Mouse (Mus musculus) hindbrain, embryonic 10.5 days (tissue): Measurements from ENCODE around the gene Lrig2. TPM values are rescaled to one million over a fixed set of nuclear protein-coding genes. Genes with fewer than 3 reads are reported as not detected.
"Not testable (repeated sequence)": the region's sequence is repeated elsewhere in the genome, so short reads cannot be mapped to it uniquely, and the experiment has no call there.

Experiments used
- DNase-seq: peaks from one replicate; pipeline ENCODE4 v3.0.0-alpha.2; 2017; ENCODE audit warnings: low spot score
- H3K27ac ChIP-seq: fragments of 300-500 bp; sonication (generic); 2 replicates; pipeline ENCODE4 v1.5.1; 2016; ENCODE audit warnings: mild to moderate bottlenecking, moderate library complexity
- H3K27me3 ChIP-seq: fragments of 300-500 bp; sonication (generic); 2 replicates; pipeline ENCODE4 v1.6.1; 2016; ENCODE audit warnings: mild to moderate bottlenecking; ENCODE audit not compliant: poor library complexity, insufficient read depth, severe bottlenecking
- H3K36me3 ChIP-seq: fragments of 300-500 bp; sonication (generic); 2 replicates; pipeline ENCODE4 v1.6.1; 2016; ENCODE audit warnings: mild to moderate bottlenecking, moderate library complexity
- H3K4me1 ChIP-seq: fragments of 300-500 bp; sonication (generic); replicated peaks from 2 replicates; pipeline ENCODE4 v1.6.1; 2016; ENCODE audit warnings: mild to moderate bottlenecking
- H3K4me3 ChIP-seq: fragments of 300-500 bp; sonication (generic); 2 replicates; pipeline ENCODE4 v1.5.1; 2016; ENCODE audit warnings: mild to moderate bottlenecking, moderate library complexity
- H3K9me3 ChIP-seq: fragments of 300-500 bp; sonication (generic); 2 replicates; pipeline ENCODE4 v1.6.1; 2016; ENCODE audit warnings: mild to moderate bottlenecking, moderate library complexity
- WGBS: fragments of 180-500 bp; shearing (Covaris S2); methylation state at CpG from one replicate; pipeline ENCODE4 v1.1.7; 2016; 5-methylcytosine and 5-hydroxymethylcytosine counted together
- polyA plus RNA-seq: library from polyadenylated mRNA; unstranded; fragments of >200 nt; fragmentation: Nextera tagmentation; extraction: Ambion mirVana; gene quantifications from 2 replicates; pipeline ENCODE4 v1.2.1, GENCODE M21; 2016

The Lrig2 gene
- polyA plus RNA-seq, 1 experiment from 2014 or later, result 20.4 TPM

DNA sequence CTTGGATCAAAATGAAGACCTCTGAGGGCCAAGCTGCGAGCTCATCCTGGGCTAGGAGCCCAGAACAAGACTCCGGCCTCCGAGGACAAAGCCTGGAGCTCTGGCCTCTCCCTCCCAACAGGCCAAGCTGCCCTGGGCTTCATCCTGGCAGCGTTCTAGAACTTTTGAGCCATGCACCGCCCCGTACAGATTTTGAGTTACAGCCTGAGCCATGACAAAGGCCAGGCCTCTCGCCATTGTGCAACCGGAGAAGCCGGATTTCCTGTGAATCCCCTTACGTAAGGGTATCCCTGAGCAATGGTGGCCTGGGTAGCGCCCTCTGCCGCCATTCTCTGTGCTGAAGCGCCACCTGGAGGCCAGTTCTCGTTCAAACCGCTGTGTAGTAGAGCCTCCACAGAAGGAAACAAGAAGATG, 69.8 kb downstream of the Lrig2 start:
- Histone ChIP-seq H3K9me3 (no peaks in the 10 kb centered on the region), H3K27me3 (no peaks in the 10 kb centered on the region), H3K4me1 (peaks cover 10% of the 10 kb centered on the region; the same call in 1 of the 2 replicates), H3K4me3 (peak overlapping the region; percentile 37; the same call in 1 of the 2 replicates), H3K36me3 (no peaks in the 10 kb centered on the region), H3K27ac (peak overlapping the region; percentile 93)
- 17% methylated on average over 15 of the region's 15 CpGs for WGBS
- peak; percentile 96 for DNase-seq

DNA sequence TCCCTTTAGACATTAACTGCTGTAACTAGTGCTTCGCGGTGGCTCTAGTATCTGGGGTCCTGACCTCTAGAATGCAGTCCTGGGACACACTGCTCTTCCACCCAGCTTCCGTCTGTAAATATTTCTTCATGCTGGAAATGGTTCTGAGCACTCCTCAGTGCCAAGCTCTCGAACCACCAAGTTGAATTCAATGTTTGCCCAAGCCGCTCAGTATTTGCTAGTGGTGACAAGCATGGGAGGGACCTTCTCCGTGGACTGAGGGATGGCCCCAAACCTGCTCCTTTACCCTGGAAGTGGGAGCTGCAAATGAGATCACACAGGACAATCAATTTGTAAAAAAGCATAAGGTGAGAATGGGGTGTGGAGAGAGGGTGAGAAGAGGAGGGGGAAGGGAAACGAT, 70.3 kb downstream of the Lrig2 start:
- Histone ChIP-seq H3K36me3 (no peaks in the 10 kb centered on the region), H3K27ac (peak overlapping the region; percentile 93)

DNA sequence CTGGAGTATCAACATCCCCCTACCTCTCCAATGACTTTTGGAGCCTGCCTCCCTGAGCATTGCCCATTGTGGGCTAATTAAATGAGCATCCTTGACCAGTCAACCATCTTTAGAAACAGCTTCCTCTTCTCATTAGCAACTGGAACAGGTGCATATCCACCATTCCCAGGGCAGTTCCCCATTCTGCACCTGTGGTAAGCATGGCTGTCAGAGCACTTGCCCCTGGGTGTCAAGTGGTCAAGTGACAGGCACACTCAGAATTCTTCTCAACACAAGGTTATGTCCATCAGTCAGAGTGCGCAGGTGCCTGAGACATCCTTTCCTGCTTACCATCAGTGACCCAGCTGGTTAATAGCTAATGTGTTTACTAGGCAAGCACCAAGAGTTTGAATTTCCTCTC, 72.9 kb downstream of the Lrig2 start:
- H3K27me3 ChIP-seq, result no peaks in the 10 kb centered on the region
- H3K9me3 ChIP-seq, result no peaks in the 10 kb centered on the region
- H3K4me1 ChIP-seq, result peaks cover 19% of the 10 kb centered on the region
- H3K36me3 ChIP-seq, result no peaks in the 10 kb centered on the region
- no peak overlapping the region for H3K4me3 ChIP-seq
- no peak overlapping the region for H3K27ac ChIP-seq
- WGBS, result 93% methylated on average over 1 of the region's 1 CpGs
- DNase-seq, result no peak

More for the DNA sequence above, 70.3 kb downstream of the Lrig2 start:
- DNase-seq, result no peak
- H3K4me3 ChIP-seq, result peak overlapping the region; percentile 37; the same call in 1 of the 2 replicates
- no peaks in the 10 kb centered on the region for H3K9me3 ChIP-seq
- peaks cover 10% of the 10 kb centered on the region; the same call in 1 of the 2 replicates for H3K4me1 ChIP-seq
- 81% methylated on average over 7 of the region's 7 CpGs for WGBS
- H3K27me3 ChIP-seq, result no peaks in the 10 kb centered on the region

DNA sequence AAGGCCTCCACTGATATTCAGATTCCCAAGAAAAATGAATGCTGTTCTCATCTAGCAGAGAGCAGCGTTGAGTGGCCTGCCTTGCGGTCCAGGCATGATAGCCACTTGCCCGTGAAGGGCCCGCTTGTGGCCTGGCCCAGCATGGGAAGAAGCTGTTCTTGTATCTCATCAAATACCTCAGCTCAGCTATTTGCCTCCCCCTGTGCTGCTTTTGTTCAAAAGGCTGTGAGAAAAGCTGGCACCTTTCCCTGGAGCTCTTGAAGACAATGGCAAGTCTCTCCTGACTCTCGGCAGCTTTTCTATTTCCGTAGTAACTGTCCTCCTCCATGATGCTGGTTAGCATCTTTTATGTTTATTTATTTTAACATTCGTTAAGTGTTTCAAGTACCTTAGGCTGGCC, 74.1 kb downstream of the Lrig2 start:
- WGBS, result 57% methylated on average over 7 of the region's 7 CpGs
- Histone ChIP-seq H3K4me3 (no peak overlapping the region), H3K9me3 (no peaks in the 10 kb centered on the region), H3K27me3 (no peaks in the 10 kb centered on the region), H3K36me3 (no peaks in the 10 kb centered on the region), H3K4me1 (peaks cover 22% of the 10 kb centered on the region), H3K27ac (no peak overlapping the region)
- no peak for DNase-seq

DNA sequence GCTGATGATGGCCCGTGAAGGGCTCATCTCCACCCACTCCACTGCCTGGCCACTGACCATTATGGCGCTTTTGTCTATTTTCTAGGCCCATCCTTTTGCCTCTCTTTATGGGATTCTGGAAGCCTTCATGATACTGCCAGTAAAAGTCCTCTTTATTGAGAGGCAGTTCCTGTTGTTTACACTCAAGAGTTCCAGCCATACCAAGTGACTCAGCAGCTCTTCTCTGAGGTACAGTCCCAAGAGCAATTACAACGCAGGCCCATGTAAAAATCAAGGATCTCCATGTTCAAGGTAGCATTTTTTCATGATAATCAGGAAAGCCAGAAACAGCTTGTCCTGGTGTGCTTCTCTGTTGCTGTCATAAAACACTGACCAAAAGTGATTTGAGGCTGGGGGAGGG, 75.8 kb downstream of the Lrig2 start:
- H3K36me3 ChIP-seq, result no peaks in the 10 kb centered on the region
- peaks cover 24% of the 10 kb centered on the region for H3K4me1 ChIP-seq
- no peaks in the 10 kb centered on the region for H3K9me3 ChIP-seq
- no peak overlapping the region for H3K27ac ChIP-seq
- WGBS, result 95% methylated on average over 3 of the region's 3 CpGs
- H3K27me3 ChIP-seq, result no peaks in the 10 kb centered on the region
- H3K4me3 ChIP-seq, result no peak overlapping the region
- DNase-seq, result no peak

DNA sequence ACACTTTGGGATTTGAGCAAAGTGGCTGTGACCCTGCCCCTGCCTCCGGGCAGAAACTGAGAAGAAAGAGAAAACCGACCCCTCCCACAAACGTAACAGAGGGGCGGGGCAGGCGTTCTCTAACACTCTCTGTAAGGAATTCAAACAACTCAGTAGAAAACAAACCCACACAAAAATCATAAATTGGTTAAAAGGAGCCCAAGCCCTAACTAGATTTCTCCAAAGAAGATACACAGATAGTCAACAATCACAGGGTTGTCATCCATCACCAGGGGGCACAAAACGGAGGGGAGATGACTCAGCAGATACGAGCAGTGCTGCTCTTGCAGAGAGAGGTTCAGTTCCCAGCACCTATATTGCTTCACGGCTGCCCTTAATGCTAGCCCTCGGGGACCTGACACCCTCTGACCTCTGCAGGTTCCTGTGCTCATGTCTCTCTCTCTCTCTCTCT, 77.4 kb downstream of the Lrig2 start:
- Histone ChIP-seq H3K36me3 (no peaks in the 10 kb centered on the region), H3K27ac (peak overlapping the region; percentile 50), H3K4me3 (peak overlapping the region; percentile 46), H3K4me1 (peaks cover 25% of the 10 kb centered on the region), H3K27me3 (no peaks in the 10 kb centered on the region), H3K9me3 (no peaks in the 10 kb centered on the region)
- peak; percentile 42 for DNase-seq
- WGBS, result 4% methylated on average over 9 of the region's 9 CpGs

DNA sequence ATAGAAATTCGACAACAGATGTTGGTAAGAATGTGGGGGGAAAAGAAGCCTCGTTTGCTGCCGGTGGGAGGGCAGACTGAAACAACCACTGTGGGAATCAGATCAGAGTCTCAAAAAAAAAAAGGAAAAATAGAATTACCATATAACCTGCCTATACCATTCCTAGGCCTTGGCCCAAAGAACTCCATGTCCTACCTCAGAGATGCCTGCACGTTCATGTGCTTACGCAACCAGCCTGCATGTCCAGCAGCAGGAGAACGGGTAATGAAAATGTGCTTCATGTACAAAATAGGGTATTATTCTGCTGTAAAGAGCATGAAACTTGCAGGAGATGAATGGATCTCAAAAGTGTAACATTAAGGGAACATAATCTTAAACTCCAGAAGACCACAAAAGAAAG, 79.1 kb downstream of the Lrig2 start:
- 82% methylated on average over 6 of the region's 6 CpGs for WGBS
- no peak overlapping the region for H3K4me3 ChIP-seq
- no peaks in the 10 kb centered on the region for H3K27me3 ChIP-seq
- no peak for DNase-seq
- H3K9me3 ChIP-seq, result no peaks in the 10 kb centered on the region
- no peaks in the 10 kb centered on the region for H3K36me3 ChIP-seq
- peaks cover 25% of the 10 kb centered on the region for H3K4me1 ChIP-seq
- no peak overlapping the region for H3K27ac ChIP-seq

DNA sequence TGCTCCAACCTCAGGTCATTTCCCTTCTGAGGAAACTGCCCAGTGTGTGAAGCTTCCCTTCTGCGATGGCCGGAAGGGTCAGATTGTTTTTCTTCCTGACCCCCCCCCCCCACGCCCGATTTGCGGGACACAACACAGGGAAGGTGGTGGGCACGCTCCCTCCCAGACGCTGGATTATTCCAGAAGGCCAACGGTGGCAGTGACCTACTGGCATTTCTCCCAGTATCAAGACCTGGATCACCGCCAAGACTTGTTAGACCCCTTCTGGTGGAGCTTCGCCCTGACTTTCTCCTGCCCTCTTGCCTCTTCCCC, 79.9 kb downstream of the Lrig2 start:
- 27% methylated on average over 10 of the region's 10 CpGs for WGBS
- no peak for DNase-seq
- Histone ChIP-seq H3K9me3 (no peaks in the 10 kb centered on the region), H3K36me3 (no peaks in the 10 kb centered on the region), H3K27me3 (no peaks in the 10 kb centered on the region), H3K27ac (peak overlapping the region; percentile 5; the same call in 1 of the 2 replicates), H3K4me1 (peaks cover 25% of the 10 kb centered on the region), H3K4me3 (no peak overlapping the region)

DNA sequence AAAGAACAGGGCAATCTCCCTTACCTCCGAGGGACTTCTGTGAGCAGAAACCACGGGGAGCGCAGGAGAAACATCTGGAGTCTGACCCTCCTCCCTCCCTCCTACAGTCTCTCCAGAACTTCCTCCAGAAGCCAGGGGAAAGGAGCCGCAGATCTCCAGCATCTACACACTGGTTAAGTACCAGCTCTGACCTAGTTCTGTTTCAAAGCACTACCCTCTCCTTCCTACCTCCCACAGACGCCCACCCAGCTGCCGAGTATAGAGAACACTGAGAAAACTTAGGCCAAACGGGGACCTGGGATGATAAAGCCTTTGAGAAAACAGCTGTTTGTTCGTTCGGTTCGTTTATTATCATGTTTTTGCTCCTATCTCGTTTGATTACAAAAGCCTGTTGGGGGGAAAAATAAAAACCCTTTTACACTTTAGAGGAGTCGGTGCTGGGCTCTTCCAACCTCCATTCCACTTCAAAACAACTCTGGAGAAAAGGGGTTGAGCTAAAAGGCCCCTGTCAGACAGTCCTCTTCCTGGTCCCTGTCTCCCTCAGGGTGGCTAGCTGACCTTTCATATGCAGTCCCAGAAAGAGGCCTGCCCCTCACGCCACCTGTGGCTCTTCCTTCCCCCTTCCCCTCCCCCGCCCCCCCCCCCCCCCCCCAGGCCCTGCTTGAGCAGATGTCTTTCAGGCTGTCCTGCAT, 80.4 kb downstream of the Lrig2 start:
- WGBS, result 22% methylated on average over 13 of the region's 14 CpGs
- peak overlapping the region; percentile 5 for H3K27ac ChIP-seq

DNA sequence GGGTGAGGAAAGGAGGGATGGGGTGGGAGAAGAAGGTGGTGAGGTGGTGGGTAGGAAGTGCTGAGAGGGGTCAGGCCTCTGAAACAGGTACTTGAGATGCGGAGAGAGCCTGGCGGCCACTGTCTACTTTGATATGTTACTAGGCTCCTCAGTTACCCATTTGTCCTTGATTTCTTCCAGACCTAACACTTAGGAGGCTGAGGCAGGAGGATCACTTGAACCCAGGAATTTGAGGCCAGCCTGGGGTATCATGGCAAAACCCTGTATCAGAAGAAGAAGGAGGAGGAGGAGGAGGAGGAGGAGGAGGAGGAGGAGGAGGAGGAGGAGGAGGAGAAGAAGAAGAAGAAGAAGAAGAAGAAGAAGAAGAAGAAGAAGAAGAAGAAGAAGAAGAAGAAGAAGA, 84.4 kb downstream of the Lrig2 start:
- not testable (repeated sequence) for H3K4me3 ChIP-seq, DNase-seq, H3K27ac ChIP-seq, H3K27me3 ChIP-seq, H3K9me3 ChIP-seq, H3K36me3 ChIP-seq
- WGBS, result 94% methylated on average over 2 of the region's 2 CpGs
- peaks cover 22% of the 10 kb centered on the region for H3K4me1 ChIP-seq

More for the DNA sequence above, 80.4 kb downstream of the Lrig2 start:
- Histone ChIP-seq H3K4me1 (peaks cover 25% of the 10 kb centered on the region), H3K9me3 (no peaks in the 10 kb centered on the region), H3K36me3 (no peaks in the 10 kb centered on the region), H3K27me3 (no peaks in the 10 kb centered on the region), H3K4me3 (no peak overlapping the region)
- DNase-seq, result peak; percentile 29

DNA sequence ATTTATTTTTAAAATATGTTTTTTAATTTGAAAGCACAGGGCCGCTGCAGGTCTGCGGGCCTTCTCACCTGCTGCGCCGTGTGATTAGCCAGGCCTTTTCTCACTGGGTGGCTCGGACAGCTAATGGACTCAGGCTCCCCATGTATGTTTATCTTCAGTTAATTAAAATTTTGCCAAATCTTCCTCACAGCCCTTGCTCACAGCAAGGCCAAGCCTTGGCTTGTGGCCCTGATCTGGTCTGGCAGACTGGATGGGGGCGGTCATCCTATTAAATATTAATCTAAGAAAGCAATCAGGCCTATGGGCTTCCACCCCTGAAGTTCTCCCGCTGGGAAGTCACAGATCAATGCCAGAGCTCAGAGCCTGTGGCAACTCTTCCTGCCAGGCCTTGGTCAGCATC, 87.4 kb downstream of the Lrig2 start:
- 78% methylated on average over 7 of the region's 7 CpGs for whole genome bisulfite sequencing
- no peak for DNase-seq
- no peak overlapping the region for H3K4me3 ChIP-seq
- no peaks in the 10 kb centered on the region for H3K9me3 ChIP-seq
- H3K4me1 ChIP-seq, result 0 out of 2 replicates have a peak, but pooled peaks cover 9% of the 10 kb centered on the region
- no peaks in the 10 kb centered on the region for H3K27me3 ChIP-seq
- H3K27ac ChIP-seq, result no peak overlapping the region
- no peaks in the 10 kb centered on the region for H3K36me3 ChIP-seq

DNA sequence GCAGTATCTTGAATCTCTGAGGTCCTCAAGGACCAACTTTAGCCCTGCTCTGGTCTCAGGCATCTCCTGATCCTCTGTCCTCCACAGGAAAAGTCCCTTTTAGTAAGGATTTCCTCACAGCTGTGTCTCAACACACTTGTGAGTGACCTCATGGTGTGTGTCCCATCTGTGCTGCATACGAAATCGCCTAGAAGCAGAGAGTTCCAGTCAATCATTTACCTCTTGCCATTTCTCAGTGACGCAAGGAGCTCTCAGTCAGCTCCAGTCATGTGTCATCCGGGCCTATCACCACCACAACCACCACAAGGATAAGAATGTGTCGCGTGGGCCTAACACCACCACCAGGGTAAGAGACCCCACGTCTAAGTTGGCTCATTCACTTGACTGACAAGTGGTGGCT, 90.8 kb downstream of the Lrig2 start:
- DNase-seq, result no peak
- 87% methylated on average over 7 of the region's 7 CpGs for WGBS

DNA sequence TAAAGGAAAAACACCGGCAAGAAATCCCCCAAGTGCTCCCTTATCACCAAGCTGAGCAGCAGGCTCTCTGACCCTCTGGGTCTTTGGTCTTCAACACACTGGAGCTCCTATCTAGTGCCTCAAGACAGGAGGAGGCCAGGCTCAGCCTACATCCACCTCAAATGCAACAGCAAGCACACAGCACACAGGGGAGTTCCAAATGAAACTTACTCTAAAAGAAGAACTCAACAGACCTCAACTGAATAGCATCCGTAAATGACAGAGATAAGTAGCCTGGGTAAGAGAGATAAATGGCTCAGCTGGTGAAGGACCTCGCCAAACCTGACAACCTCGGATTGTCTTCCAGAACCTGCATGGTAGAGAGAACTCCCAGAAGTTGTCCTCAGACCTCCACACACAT, 91.7 kb downstream of the Lrig2 start:
- Histone ChIP-seq H3K9me3 (no peaks in the 10 kb centered on the region), H3K36me3 (no peaks in the 10 kb centered on the region), H3K4me3 (no peak overlapping the region), H3K27me3 (no peaks in the 10 kb centered on the region), H3K4me1 (0 out of 2 replicates have a peak, but pooled peaks cover 8% of the 10 kb centered on the region), H3K27ac (no peak overlapping the region)
- 79% methylated on average over 4 of the region's 4 CpGs for WGBS
- DNase-seq, result no peak

More for the DNA sequence above, 90.8 kb downstream of the Lrig2 start:
- H3K4me3 ChIP-seq, result no peak overlapping the region
- no peaks in the 10 kb centered on the region for H3K36me3 ChIP-seq
- no peaks in the 10 kb centered on the region for H3K9me3 ChIP-seq
- H3K27me3 ChIP-seq, result no peaks in the 10 kb centered on the region
- 0 out of 2 replicates have a peak, but pooled peaks cover 9% of the 10 kb centered on the region for H3K4me1 ChIP-seq
- H3K27ac ChIP-seq, result no peak overlapping the region
